Mouse (Mus musculus) stomach, postnatal 0 days (tissue): ENCODE results near the gene Fam173a.

ENCODE experiments used
- CTCF ChIP-seq: IDR thresholded peaks from 2 replicates; pipeline ENCODE4 v1.5.1; 2016; ENCODE audit warnings: antibody characterized with exemption, low read depth, mild to moderate bottlenecking, moderate library complexity
- EP300 ChIP-seq: optimal IDR thresholded peaks from 2 replicates; pipeline ENCODE3; 2016; ENCODE audit warnings: antibody characterized with exemption

GRCm38 (mm10) chr17:25839455-25840235 is 46.9 kb upstream of the Fam173a start:
- TF ChIP-seq EP300 = no peak
- no peak for TF ChIP-seq CTCF
